Mouse (Mus musculus): ENCODE results near the gene Arg2.

- TF ChIP-seq MYOD1 (IDR thresholded peaks at IDR 0.05; ENCODE audit: control insufficient read depth, insufficient read length, low read depth) (no peak), CTCF (IDR thresholded peaks at IDR 0.05; ENCODE audit: control insufficient read depth, insufficient read depth, insufficient read length) (no peak), MAX (IDR thresholded peaks at IDR 0.05) (no peak), MYOG (IDR thresholded peaks at IDR 0.05; ENCODE audit: control insufficient read depth, extremely low read depth, insufficient read length) (no peak)
These were observed 39.8 kb downstream of the Arg2 start for GRCm38 (mm10) chr12:79170421-79170820.
